Mouse (Mus musculus) myocyte (in vitro differentiated cells): ENCODE results near the gene Pno1. TPM values are rescaled to one million over a fixed set of nuclear protein-coding genes. Genes with fewer than 3 reads are reported as not detected.

Experiments used
- H3K27me3 ChIP-seq: one replicate; pipeline ENCODE4 v1.6.1; 2011; ENCODE audit not compliant: control insufficient read depth, insufficient read depth, insufficient read length
- H3K36me3 ChIP-seq: one replicate; pipeline ENCODE4 v1.6.1; 2011; ENCODE audit not compliant: control insufficient read depth, insufficient read depth
- H3K4me2 ChIP-seq: one replicate; pipeline ENCODE4 v1.6.1; 2011; ENCODE audit warnings: low read depth, control low read depth
- H3K4me3 ChIP-seq: one replicate; pipeline ENCODE4 v1.5.1; 2011; ENCODE audit warnings: mild to moderate bottlenecking, control low read depth, moderate library complexity
- H3K79me2 ChIP-seq: one replicate; pipeline ENCODE4 v1.6.1; 2011; ENCODE audit not compliant: control insufficient read depth, insufficient read depth
- H3ac ChIP-seq: one replicate; pipeline ENCODE4 v1.6.1; 2011; ENCODE audit not compliant: control insufficient read depth, insufficient read length
- CEBPB ChIP-seq: IDR thresholded peaks from 2 replicates; pipeline ENCODE4 v1.6.1; 2011; ENCODE audit warnings: mild to moderate bottlenecking, moderate library complexity; ENCODE audit not compliant: poor library complexity, insufficient read depth, severe bottlenecking
- E2F4 ChIP-seq: IDR thresholded peaks from one replicate; pipeline ENCODE4 v1.6.1; 2011; ENCODE audit warnings: mild to moderate bottlenecking, control low read depth, moderate library complexity; ENCODE audit not compliant: insufficient read depth
- MAX ChIP-seq: IDR thresholded peaks from one replicate; pipeline ENCODE4 v1.6.1; 2011; ENCODE audit warnings: low read depth, mild to moderate bottlenecking, control low read depth
- MYOD1 ChIP-seq, 3 experiments: IDR thresholded peaks; one replicate each; pipeline ENCODE4 v1.6.1; 2011; ENCODE audit warnings: control low read depth in 2 of 3, low read depth in 2 of 3, mild to moderate bottlenecking in 2 of 3, moderate library complexity in 1 of 3; ENCODE audit not compliant: insufficient read length in 2 of 3, control insufficient read depth in 1 of 3
- MYOG ChIP-seq, 3 experiments: IDR thresholded peaks; one replicate each; pipeline ENCODE4 v1.6.1; 2011; ENCODE audit warnings: control low read depth in 2 of 3, low read depth in 2 of 3, mild to moderate bottlenecking in 2 of 3; ENCODE audit not compliant: insufficient read length in 2 of 3, control insufficient read depth in 1 of 3, insufficient read depth in 1 of 3
- POLR2A ChIP-seq: IDR thresholded peaks from one replicate; pipeline ENCODE4 v1.6.1; 2011; ENCODE audit warnings: low read depth, mild to moderate bottlenecking, control low read depth, moderate library complexity; ENCODE audit not compliant: insufficient read length
- POLR2AphosphoS2 ChIP-seq: IDR thresholded peaks from one replicate; pipeline ENCODE4 v1.6.1; 2011; ENCODE audit warnings: low read depth, control low read depth; ENCODE audit not compliant: insufficient read length
- REST ChIP-seq: IDR thresholded peaks from one replicate; pipeline ENCODE4 v1.6.1; 2011; ENCODE audit warnings: mild to moderate bottlenecking, control low read depth, moderate library complexity; ENCODE audit not compliant: insufficient read depth, insufficient read length
- SRF ChIP-seq: IDR thresholded peaks from one replicate; pipeline ENCODE4 v1.6.1; 2011; ENCODE audit warnings: low read depth; ENCODE audit not compliant: control insufficient read depth, insufficient read length
- TCF12 ChIP-seq: IDR thresholded peaks from one replicate; pipeline ENCODE4 v1.6.1; 2011; ENCODE audit warnings: mild to moderate bottlenecking, control low read depth; ENCODE audit not compliant: poor library complexity, insufficient read depth, severe bottlenecking
- TCF3 ChIP-seq: IDR thresholded peaks from one replicate; pipeline ENCODE4 v1.6.1; 2011; ENCODE audit warnings: low read depth, control low read depth; ENCODE audit not compliant: insufficient read length
- USF1 ChIP-seq: IDR thresholded peaks from one replicate; pipeline ENCODE4 v1.6.1; 2011; ENCODE audit warnings: low read depth, mild to moderate bottlenecking, control low read depth, moderate library complexity
- polyA plus RNA-seq: library from polyadenylated mRNA; unstranded; fragments of >200 nt; fragmentation: generic; extraction: Trizol; gene quantifications from one replicate; pipeline ENCODE4 v1.2.1, GENCODE M21; 2012; ENCODE audit warnings: missing spikeins

Pno1 gene
- polyA plus RNA-seq, 1 experiment = 35.7 TPM

- Histone ChIP-seq H3K4me3 (peak overlapping the region; percentile 65), H3K4me2 (peak overlapping the region; percentile 83), H3K79me2 (peaks cover 51% of the 10 kb centered on the region), H3ac (peak overlapping the region; percentile 60), H3K27me3 (no peaks in the 10 kb centered on the region), H3K36me3 (no peaks in the 10 kb centered on the region)
- TF ChIP-seq TCF3 = no peak
- TF ChIP-seq MYOG (IDR thresholded peaks at IDR 0.05; ENCODE audit: control insufficient read depth in 1 of 3, insufficient read depth in 1 of 3, insufficient read length in 2 of 3, low read depth in 2 of 3) = no peak
- no peak for TF ChIP-seq USF1
- no peak for TF ChIP-seq REST
- no peak for TF ChIP-seq POLR2AphosphoS2
- TF ChIP-seq TCF12 = no peak
- no peak for TF ChIP-seq E2F4
- TF ChIP-seq CEBPB = no peak
- no peak for TF ChIP-seq MAX
- TF ChIP-seq MYOD1 (IDR thresholded peaks at IDR 0.05; ENCODE audit: control insufficient read depth in 1 of 3, insufficient read length in 2 of 3, low read depth in 2 of 3) = no peak
- no peak for TF ChIP-seq SRF
- TF ChIP-seq POLR2A = no peak
Measured at GRCm38 (mm10) chr11:17159738-17160241, 51.6 kb downstream of the Pno1 start.

GRCm38 (mm10) chr11:17158858-17159737 lies 52.3 kb downstream of the Pno1 start, which contains the start of gene Ppp3r1:
Gene Ppp3r1, plus strand, starts transcription at chr11:17159263.
- peak within 1 kb of the TSS; percentile 60 for H3ac ChIP-seq
- H3K36me3 ChIP-seq = no peaks in the 10 kb centered on the region
- H3K4me3 ChIP-seq = peak within 1 kb of the TSS; percentile 65
- H3K4me2 ChIP-seq = peak within 1 kb of the TSS; percentile 88
- peaks cover 44% of the 10 kb centered on the region for H3K79me2 ChIP-seq
- no peaks in the 10 kb centered on the region for H3K27me3 ChIP-seq
- peak; percentile 31 for TF ChIP-seq REST
- TF ChIP-seq USF1 = peak; percentile 97
- TF ChIP-seq POLR2AphosphoS2 = peak; percentile 84
- TF ChIP-seq CEBPB = no peak
- TF ChIP-seq POLR2A = peak; percentile 77
- no peak for TF ChIP-seq MAX
- TF ChIP-seq TCF12 = no peak
- no peak for TF ChIP-seq E2F4
- TF ChIP-seq SRF = no peak
- TF ChIP-seq TCF3 = no peak
- no peak for TF ChIP-seq MYOG (IDR thresholded peaks at IDR 0.05; ENCODE audit: control insufficient read depth in 1 of 3, insufficient read depth in 1 of 3, insufficient read length in 2 of 3, low read depth in 2 of 3)
- TF ChIP-seq MYOD1 (IDR thresholded peaks at IDR 0.05; ENCODE audit: control insufficient read depth in 1 of 3, insufficient read length in 2 of 3, low read depth in 2 of 3) = peak in 1 of 3 experiments; percentile 28

Other genes with a start within 250 kb of the Pno1 start
- 0.49 TPM for gene Cnrip1, start 160.0 kb downstream of the Pno1 start, polyA plus RNA-seq
- 0.96 TPM for gene Plek, start 159.2 kb downstream of the Pno1 start, polyA plus RNA-seq
- gene Ppp3r1, start 52.3 kb downstream of the Pno1 start, polyA plus RNA-seq = 49.8 TPM
- gene Wdr92, start 29.5 kb downstream of the Pno1 start, polyA plus RNA-seq = 10.5 TPM
- 18.6 TPM for gene C1d, start 46.0 kb upstream of the Pno1 start, polyA plus RNA-seq